Mouse (Mus musculus): Measurements from ENCODE around the gene Stat6.
"Not testable (repeated sequence)": the region's sequence is repeated elsewhere in the genome, so short reads cannot be mapped to it uniquely, and the experiment has no call there.

The Stat6 gene

GRCm38 (mm10) chr10:127652906-127653638 lies 10.3 kb downstream of the Stat6 start:
- DNase-seq, result no peak

- no peak for DNase-seq
Observed at GRCm38 (mm10) chr10:127654970-127655579, 12.3 kb downstream of the Stat6 start.

GRCm38 (mm10) chr10:127657617-127658016 lies 14.8 kb downstream of the Stat6 start:
- DNase-seq, result not testable (repeated sequence)

GRCm38 (mm10) chr10:127658076-127658475 lies 15.3 kb downstream of the Stat6 start:
- no peak for DNase-seq

- no peak for DNase-seq
Observed at GRCm38 (mm10) chr10:127659551-127659950, 16.8 kb downstream of the Stat6 start.

- DNase-seq, result no peak
Observed at GRCm38 (mm10) chr10:127661291-127661914, 18.6 kb downstream of the Stat6 start.

GRCm38 (mm10) chr10:127661915-127662663 lies 19.3 kb downstream of the Stat6 start:
- DNase-seq, result peak; percentile 59 to 61

GRCm38 (mm10) chr10:127662666-127663253 lies 20.0 kb downstream of the Stat6 start:
- DNase-seq, result peak; percentile 52 to 62

GRCm38 (mm10) chr10:127663590-127663989 lies 20.8 kb downstream of the Stat6 start:
- DNase-seq, result no peak

- DNase-seq, result no peak
Observed at GRCm38 (mm10) chr10:127664166-127664565, 21.4 kb downstream of the Stat6 start.

GRCm38 (mm10) chr10:127664891-127665290 lies 22.1 kb downstream of the Stat6 start:
- DNase-seq, result no peak

GRCm38 (mm10) chr10:127665366-127666181 lies 22.8 kb downstream of the Stat6 start:
- no peak for DNase-seq

GRCm38 (mm10) chr10:127666501-127667268 lies 23.9 kb downstream of the Stat6 start, which contains the start of gene Nemp1:
Gene Nemp1 (plus strand): TSS chr10:127666901.
- peak; percentile 74 to 77 for DNase-seq

- peak; percentile 73 to 75 for DNase-seq
Observed at GRCm38 (mm10) chr10:127667269-127668092, 24.7 kb downstream of the Stat6 start.

- peak; percentile 76 to 81 for DNase-seq
Observed at GRCm38 (mm10) chr10:127668093-127669050, 25.6 kb downstream of the Stat6 start, which contains the start of gene Nab2. Gene Nab2 (minus strand): TSS chr10:127668568.

GRCm38 (mm10) chr10:127669170-127669569 lies 26.4 kb downstream of the Stat6 start:
- no peak for DNase-seq

- DNase-seq, result no peak
Observed at GRCm38 (mm10) chr10:127670185-127670584, 27.4 kb downstream of the Stat6 start.

GRCm38 (mm10) chr10:127671276-127671675 lies 28.5 kb downstream of the Stat6 start:
- peak in 1 of 2 experiments; percentile 52 for DNase-seq
